ENCODE assay signal across 17 mouse cellular contexts in genomic region chr2:28527436-28528353, GRCm38 (mm10). TPM values are rescaled to one million over a fixed set of nuclear protein-coding genes. Genes with fewer than 3 reads are reported as not detected.
DNase-seq lines count a peak whose midpoint lies in the region; ATAC-seq and TF ChIP-seq lines count a peak whose summit lies in the region.
"Had no signal": no experiment of that assay in that cellular context is flagged by ENCODE, and none has a peak within 500 bp of the region (broad histone marks: within the 10 kb centered on the region; RNA-seq: fewer than 3 reads in every experiment).

No protein-coding gene starts in this region.

- H3K79me2 ChIP-seq in heart, adult 2 months (replicated peaks; ENCODE audit: control insufficient read depth, insufficient read depth, low read length) = no peaks in the 10 kb centered on the region

- DNase-seq in forebrain, embryonic 10.5 days (ENCODE audit: extremely low spot score, low spot score) = no peak
- no peak for DNase-seq in forebrain, embryonic 14.5 days (ENCODE audit: low spot score)
- no peak for DNase-seq in neural tube, embryonic 10.5 days (ENCODE audit: extremely low spot score, low spot score)
- no peak for DNase-seq in heart, adult 2 months
- DNase-seq: adrenal gland, postnatal 14 days; heart, adult 11 months; heart, postnatal 36 days; kidney, adult 18-20 months had no signal

- H3K4me3 ChIP-seq in forebrain, embryonic 10.5 days = no peak overlapping the region
- H3K4me3 ChIP-seq in forebrain, embryonic 14.5 days (ENCODE audit: low read depth, low read length) = no peak overlapping the region
- no peak overlapping the region for H3K4me3 ChIP-seq in neural tube, embryonic 13.5 days
- H3K4me3 ChIP-seq in limb, embryonic 15.5 days = no peak overlapping the region
- no peak overlapping the region for H3K4me3 ChIP-seq in heart, adult 2 months
- H3K4me3 ChIP-seq: liver, embryonic 12.5 days; stomach, embryonic 15.5 days had no signal

- no peak for TF ChIP-seq POLR2A in heart, adult 2 months (IDR thresholded peaks at IDR 0.05; ENCODE audit: insufficient read depth, low read depth, low read length)

- 0 out of 2 replicates have a peak overlapping the region, but pooled peaks have one; percentile 15 for H3K27ac ChIP-seq in forebrain, embryonic 10.5 days
- no peak overlapping the region for H3K27ac ChIP-seq in forebrain, embryonic 14.5 days (ENCODE audit: low read depth, low read length)
- no peak overlapping the region for H3K27ac ChIP-seq in neural tube, embryonic 13.5 days (replicated peaks)
- peak overlapping the region; percentile 39; the same call in 1 of the 2 replicates for H3K27ac ChIP-seq in limb, embryonic 15.5 days
- H3K27ac ChIP-seq in heart, adult 2 months = no peak overlapping the region
- H3K27ac ChIP-seq: liver, embryonic 12.5 days had no signal

- no peak for TF ChIP-seq CTCF in heart, adult 2 months (IDR thresholded peaks at IDR 0.05)

- no peak overlapping the region for H3K4me2 ChIP-seq in forebrain, embryonic 14.5 days (ENCODE audit: low read length)
- no peak overlapping the region for H3K4me2 ChIP-seq in neural tube, embryonic 13.5 days
- H3K4me2 ChIP-seq in limb, embryonic 15.5 days = no peak overlapping the region
- H3K4me2 ChIP-seq: liver, embryonic 12.5 days; stomach, embryonic 15.5 days had no signal

- no peak for TF ChIP-seq EP300 in heart, adult 2 months (IDR thresholded peaks at IDR 0.05; ENCODE audit: insufficient read depth, low read depth, low read length)

- WGBS in forebrain, embryonic 10.5 days = 90% methylated on average over 20 of the region's 20 CpGs
- WGBS in forebrain, embryonic 14.5 days = 87% methylated on average over 20 of the region's 20 CpGs
- 84% methylated on average over 20 of the region's 20 CpGs for WGBS in neural tube, embryonic 13.5 days
- WGBS in limb, embryonic 15.5 days = 82% methylated on average over 20 of the region's 20 CpGs
- 93% methylated on average over 20 of the region's 20 CpGs for WGBS in heart, adult 2 months

- no peaks in the 10 kb centered on the region for H3K9me3 ChIP-seq in forebrain, embryonic 10.5 days
- no peaks in the 10 kb centered on the region for H3K9me3 ChIP-seq in forebrain, embryonic 14.5 days (replicated peaks; ENCODE audit: control insufficient read depth, low read length)
- H3K9me3 ChIP-seq in neural tube, embryonic 13.5 days = no peaks in the 10 kb centered on the region
- H3K9me3 ChIP-seq in limb, embryonic 15.5 days = no peaks in the 10 kb centered on the region
- H3K9me3 ChIP-seq: liver, embryonic 12.5 days; stomach, embryonic 15.5 days had no signal

- no peak for ATAC-seq in forebrain, embryonic 14.5 days
- no peak for ATAC-seq in neural tube, embryonic 13.5 days (ENCODE audit: low read depth)
- ATAC-seq in limb, embryonic 15.5 days (ENCODE audit: insufficient number of reproducible peaks, low FRiP score, low TSS enrichment, low read depth) = no peak
- no peak for ATAC-seq in CD4-positive, CD25-positive, alpha-beta regulatory T cell, adult 4 months
- no peak for ATAC-seq in megakaryocyte progenitor cell, adult 5-6 weeks (replicated peaks; ENCODE audit: poor library complexity)
- ATAC-seq: liver, embryonic 12.5 days; lung, postnatal 0 days had no signal

- H3K9ac ChIP-seq in forebrain, embryonic 14.5 days (ENCODE audit: low read length) = no peak overlapping the region
- H3K9ac ChIP-seq in neural tube, embryonic 13.5 days = peak overlapping the region; percentile 3; the same call in 1 of the 2 replicates
- H3K9ac ChIP-seq in limb, embryonic 15.5 days = no peak overlapping the region
- H3K9ac ChIP-seq in heart, adult 2 months (ENCODE audit: low read depth, low read length) = no peak overlapping the region
- H3K9ac ChIP-seq: liver, embryonic 12.5 days; stomach, embryonic 15.5 days had no signal

- H3K4me1 ChIP-seq in forebrain, embryonic 10.5 days = peaks cover 89% of the 10 kb centered on the region
- H3K4me1 ChIP-seq in forebrain, embryonic 14.5 days (ENCODE audit: control insufficient read depth, insufficient read depth, low read length) = peaks cover 32% of the 10 kb centered on the region
- H3K4me1 ChIP-seq in neural tube, embryonic 13.5 days (replicated peaks) = peaks cover 100% of the 10 kb centered on the region
- H3K4me1 ChIP-seq in limb, embryonic 15.5 days = peaks cover 86% of the 10 kb centered on the region
- H3K4me1 ChIP-seq in heart, adult 2 months (ENCODE audit: control insufficient read depth, insufficient read depth, low read length) = peaks cover 32% of the 10 kb centered on the region

- no peaks in the 10 kb centered on the region; the same call in 1 of the 2 replicates for H3K36me3 ChIP-seq in forebrain, embryonic 10.5 days (replicated peaks)
- no peaks in the 10 kb centered on the region for H3K36me3 ChIP-seq in forebrain, embryonic 14.5 days (ENCODE audit: control insufficient read depth, insufficient read depth, low read length)
- peaks cover under 1% of the 10 kb centered on the region; the same call in 1 of the 2 replicates for H3K36me3 ChIP-seq in neural tube, embryonic 13.5 days
- H3K36me3 ChIP-seq in limb, embryonic 15.5 days = no peaks in the 10 kb centered on the region
- no peaks in the 10 kb centered on the region for H3K36me3 ChIP-seq in heart, adult 2 months (ENCODE audit: control insufficient read depth, insufficient read depth, low read length)
- H3K36me3 ChIP-seq: liver, embryonic 12.5 days; stomach, embryonic 15.5 days had no signal

- intact Hi-C loops in heart, adult 2 months (cut with DNase I) = no loop called here

- H3K27me3 ChIP-seq in forebrain, embryonic 10.5 days (ENCODE audit: poor library complexity, severe bottlenecking) = no peaks in the 10 kb centered on the region
- H3K27me3 ChIP-seq in forebrain, embryonic 14.5 days (replicated peaks; ENCODE audit: control insufficient read depth, insufficient read depth, low read length) = no peaks in the 10 kb centered on the region
- H3K27me3 ChIP-seq in neural tube, embryonic 13.5 days = no peaks in the 10 kb centered on the region
- no peaks in the 10 kb centered on the region for H3K27me3 ChIP-seq in limb, embryonic 15.5 days
- H3K27me3 ChIP-seq in heart, adult 2 months (ENCODE audit: control insufficient read depth, insufficient read depth, low read length) = no peaks in the 10 kb centered on the region
- H3K27me3 ChIP-seq: liver, embryonic 12.5 days; stomach, embryonic 15.5 days had no signal

RNA-seq across cellular contexts. Expression of gene Ralgds, which starts 14.8 kb away (rescaled TPM):
- polyA plus RNA-seq in forebrain, embryonic 10.5 days (2016; fragmentation: Nextera tagmentation; extraction: Ambion mirVana) = 22.5 and 23.2 TPM in 2 replicates
- polyA plus RNA-seq in forebrain, embryonic 14.5 days (2014; fragmentation: Nextera tagmentation; extraction: Ambion mirVana) = 63.3 and 82.1 TPM in 2 replicates
- 86.3 and 90.7 TPM in 2 replicates for polyA plus RNA-seq in neural tube, embryonic 13.5 days (2015; fragmentation: Nextera tagmentation; extraction: Ambion mirVana)
- polyA plus RNA-seq in limb, embryonic 15.5 days (2015; fragmentation: Nextera tagmentation; extraction: Ambion mirVana) = 50.3 and 50.7 TPM in 2 replicates
- 1 to 10 TPM; 4.3 to 8.8 TPM for polyA plus RNA-seq in CD4-positive, CD25-positive, alpha-beta regulatory T cell, adult 4 months (2017; shearing (Covaris generic))
- total RNA-seq in heart, adult 2 months (2021) = 10 to 100 TPM in 1 of 2 experiments, 1 to 10 TPM in 1; 9.7 to 12.2 TPM
- polyA plus RNA-seq in heart, adult 2 months (2012; rRNA removed) = 19.5 and 24.8 TPM in 2 replicates
- total RNA-seq in megakaryocyte progenitor cell, adult 5-6 weeks (2015) = 3.4 and 7.4 TPM in 2 replicates
- 3.2 and 3.3 TPM in 2 replicates for total RNA-seq in megakaryocyte progenitor cell, adult 5-6 weeks (2017)

RNA-seq across cellular contexts. Expression of gene Gm10134, which starts 21.8 kb away (rescaled TPM):
- polyA plus RNA-seq in forebrain, embryonic 10.5 days (2016; fragmentation: Nextera tagmentation; extraction: Ambion mirVana) = not detected in 2 replicates
- 0.94 TPM in 1 of 2 replicates, not detected in the other for polyA plus RNA-seq in forebrain, embryonic 14.5 days (2014; fragmentation: Nextera tagmentation; extraction: Ambion mirVana)
- polyA plus RNA-seq in neural tube, embryonic 13.5 days (2015; fragmentation: Nextera tagmentation; extraction: Ambion mirVana) = 2.6 and 4.0 TPM in 2 replicates
- polyA plus RNA-seq in limb, embryonic 15.5 days (2015; fragmentation: Nextera tagmentation; extraction: Ambion mirVana) = 1.9 and 4.5 TPM in 2 replicates
- not detected for polyA plus RNA-seq in CD4-positive, CD25-positive, alpha-beta regulatory T cell, adult 4 months (2017; shearing (Covaris generic))
- 1 to 10 TPM; 1.0 to 1.7 TPM for total RNA-seq in heart, adult 2 months (2021)
- 0.47 TPM in 1 of 2 replicates, not detected in the other for polyA plus RNA-seq in heart, adult 2 months (2012; rRNA removed)
- total RNA-seq in megakaryocyte progenitor cell, adult 5-6 weeks (2015) = not detected in 2 replicates
- total RNA-seq in megakaryocyte progenitor cell, adult 5-6 weeks (2017) = not detected in 2 replicates

RNA-seq across cellular contexts. Expression of gene Gbgt1, which starts 31.0 kb away (rescaled TPM):
- not detected in 2 replicates for polyA plus RNA-seq in forebrain, embryonic 10.5 days (2016; fragmentation: Nextera tagmentation; extraction: Ambion mirVana)
- 0.22 and 0.33 TPM in 2 replicates for polyA plus RNA-seq in forebrain, embryonic 14.5 days (2014; fragmentation: Nextera tagmentation; extraction: Ambion mirVana)
- polyA plus RNA-seq in neural tube, embryonic 13.5 days (2015; fragmentation: Nextera tagmentation; extraction: Ambion mirVana) = 1.6 and 1.7 TPM in 2 replicates
- polyA plus RNA-seq in limb, embryonic 15.5 days (2015; fragmentation: Nextera tagmentation; extraction: Ambion mirVana) = 0.56 and 1.1 TPM in 2 replicates
- not detected for polyA plus RNA-seq in CD4-positive, CD25-positive, alpha-beta regulatory T cell, adult 4 months (2017; shearing (Covaris generic))
- 1 to 10 TPM; 1.8 to 2.1 TPM for total RNA-seq in heart, adult 2 months (2021)
- polyA plus RNA-seq in heart, adult 2 months (2012; rRNA removed) = 1.3 and 2.2 TPM in 2 replicates
- total RNA-seq in megakaryocyte progenitor cell, adult 5-6 weeks (2015) = not detected in 2 replicates
- not detected in 2 replicates for total RNA-seq in megakaryocyte progenitor cell, adult 5-6 weeks (2017)

RNA-seq across cellular contexts. Expression of gene Cel, which starts 35.5 kb away (rescaled TPM):
- polyA plus RNA-seq in forebrain, embryonic 10.5 days (2016; fragmentation: Nextera tagmentation; extraction: Ambion mirVana) = 0.07 TPM in 1 of 2 replicates, not detected in the other
- not detected in 2 replicates for polyA plus RNA-seq in forebrain, embryonic 14.5 days (2014; fragmentation: Nextera tagmentation; extraction: Ambion mirVana)
- polyA plus RNA-seq in neural tube, embryonic 13.5 days (2015; fragmentation: Nextera tagmentation; extraction: Ambion mirVana) = not detected in 2 replicates
- polyA plus RNA-seq in limb, embryonic 15.5 days (2015; fragmentation: Nextera tagmentation; extraction: Ambion mirVana) = 0.35 TPM in 1 of 2 replicates, not detected in the other
- not detected for polyA plus RNA-seq in CD4-positive, CD25-positive, alpha-beta regulatory T cell, adult 4 months (2017; shearing (Covaris generic))
- not detected for total RNA-seq in heart, adult 2 months (2021)
- polyA plus RNA-seq in heart, adult 2 months (2012; rRNA removed) = not detected in 2 replicates
- not detected in 2 replicates for total RNA-seq in megakaryocyte progenitor cell, adult 5-6 weeks (2015)
- total RNA-seq in megakaryocyte progenitor cell, adult 5-6 weeks (2017) = not detected in 2 replicates
- total RNA-seq: ES-E14; heart, postnatal 36 days had no signal
- polyA plus RNA-seq: embryonic facial prominence, embryonic 14.5 days; liver, embryonic 12.5 days; lung, postnatal 0 days had no signal

RNA-seq across cellular contexts. Expression of gene Gtf3c5, which starts 55.9 kb away (rescaled TPM):
- 60.1 and 62.6 TPM in 2 replicates for polyA plus RNA-seq in forebrain, embryonic 10.5 days (2016; fragmentation: Nextera tagmentation; extraction: Ambion mirVana)
- polyA plus RNA-seq in forebrain, embryonic 14.5 days (2014; fragmentation: Nextera tagmentation; extraction: Ambion mirVana) = 20.5 and 28.6 TPM in 2 replicates
- polyA plus RNA-seq in neural tube, embryonic 13.5 days (2015; fragmentation: Nextera tagmentation; extraction: Ambion mirVana) = 42.1 and 43.5 TPM in 2 replicates
- polyA plus RNA-seq in limb, embryonic 15.5 days (2015; fragmentation: Nextera tagmentation; extraction: Ambion mirVana) = 41.8 and 44.1 TPM in 2 replicates
- 10 to 100 TPM; 18.5 to 27.0 TPM for polyA plus RNA-seq in CD4-positive, CD25-positive, alpha-beta regulatory T cell, adult 4 months (2017; shearing (Covaris generic))
- total RNA-seq in heart, adult 2 months (2021) = 10 to 100 TPM; 11.0 to 12.2 TPM
- 14.3 and 21.9 TPM in 2 replicates for polyA plus RNA-seq in heart, adult 2 months (2012; rRNA removed)
- total RNA-seq in megakaryocyte progenitor cell, adult 5-6 weeks (2015) = 16.2 and 19.1 TPM in 2 replicates
- total RNA-seq in megakaryocyte progenitor cell, adult 5-6 weeks (2017) = 11.0 and 13.0 TPM in 2 replicates

Comparison
In these comparisons a context has a peak if more than half of its experiments do, and no peak if none do; other contexts are left out.
1. H3K27ac ChIP-seq: peak in forebrain, embryonic 10.5 days (single experiment) and limb, embryonic 15.5 days (single experiment); none in forebrain, embryonic 14.5 days (single experiment), neural tube, embryonic 13.5 days (single experiment) and heart, adult 2 months (single experiment).